Mouse (Mus musculus) lung, postnatal 0 days (tissue): ENCODE data around the gene Card11. TPM values are rescaled to one million over a fixed set of nuclear protein-coding genes. Genes with fewer than 3 reads are reported as not detected.

Experiments
- ATAC-seq: fragments of 200-750 bp; cut with Nextera tagmentation; 2 replicates; pipeline ENCODE4 v1.8.0; 2017; ENCODE audit warnings: moderate library complexity
- DNase-seq: peaks from one replicate; pipeline ENCODE4 v3.0.0-alpha.2; 2016; ENCODE audit warnings: low spot score
- H3K27ac ChIP-seq: fragments of 300-500 bp; sonication (generic); 2 replicates; pipeline ENCODE4 v1.5.1; 2014; ENCODE audit warnings: antibody characterized with exemption, mild to moderate bottlenecking, low read length, mixed read lengths
- H3K27me3 ChIP-seq: fragments of 300-500 bp; sonication (generic); replicated peaks from 2 replicates; pipeline ENCODE4 v1.6.1; 2014; ENCODE audit warnings: low read length, mixed read lengths; ENCODE audit not compliant: insufficient read depth
- H3K36me3 ChIP-seq: fragments of 300-500 bp; sonication (generic); 2 replicates; pipeline ENCODE4 v1.6.1; 2014; ENCODE audit warnings: low read length, mixed read lengths; ENCODE audit not compliant: insufficient read depth
- H3K4me1 ChIP-seq: fragments of 300-500 bp; sonication (generic); 2 replicates; pipeline ENCODE4 v1.6.1; 2014; ENCODE audit warnings: antibody characterized with exemption, low read depth, low read length, mixed read lengths; ENCODE audit not compliant: insufficient read depth
- H3K4me2 ChIP-seq: fragments of 300-500 bp; sonication (generic); replicated peaks from 2 replicates; pipeline ENCODE4 v1.6.1; 2014; ENCODE audit warnings: low read depth, mild to moderate bottlenecking, low read length, moderate library complexity, mixed read lengths
- H3K4me3 ChIP-seq: fragments of 300-500 bp; sonication (generic); 2 replicates; pipeline ENCODE4 v1.5.1; 2014; ENCODE audit warnings: low read depth, low read length
- H3K9ac ChIP-seq: fragments of 300-500 bp; sonication (generic); replicated peaks from 2 replicates; pipeline ENCODE4 v1.6.1; 2014; ENCODE audit warnings: low read depth, mild to moderate bottlenecking
- H3K9me3 ChIP-seq: fragments of 300-500 bp; sonication (generic); 2 replicates; pipeline ENCODE4 v1.6.1; 2016; ENCODE audit warnings: low read length, mixed read lengths
- CTCF ChIP-seq: IDR thresholded peaks from 2 replicates; pipeline ENCODE4 v1.5.1; 2016; ENCODE audit warnings: antibody characterized with exemption, mild to moderate bottlenecking
- EP300 ChIP-seq: IDR thresholded peaks from 2 replicates; pipeline ENCODE4 v1.6.1; 2016; ENCODE audit warnings: antibody characterized with exemption, mild to moderate bottlenecking, control low read depth
- WGBS: fragments of 180-500 bp; shearing (Covaris S2); extraction: QIAGEN DNeasy Blood & Tissue Kit; methylation state at CpG from one replicate; pipeline ENCODE4 v1.1.7; 2014; 5-methylcytosine and 5-hydroxymethylcytosine counted together
- polyA plus RNA-seq: library from polyadenylated mRNA; unstranded; fragments of >200 nt; fragmentation: Nextera tagmentation; extraction: Ambion mirVana; gene quantifications from 2 replicates; pipeline ENCODE4 v1.2.1, GENCODE M21; 2015

Card11 gene
- polyA plus RNA-seq, 1 experiment from 2014 or later, result 2.1 TPM

DNA sequence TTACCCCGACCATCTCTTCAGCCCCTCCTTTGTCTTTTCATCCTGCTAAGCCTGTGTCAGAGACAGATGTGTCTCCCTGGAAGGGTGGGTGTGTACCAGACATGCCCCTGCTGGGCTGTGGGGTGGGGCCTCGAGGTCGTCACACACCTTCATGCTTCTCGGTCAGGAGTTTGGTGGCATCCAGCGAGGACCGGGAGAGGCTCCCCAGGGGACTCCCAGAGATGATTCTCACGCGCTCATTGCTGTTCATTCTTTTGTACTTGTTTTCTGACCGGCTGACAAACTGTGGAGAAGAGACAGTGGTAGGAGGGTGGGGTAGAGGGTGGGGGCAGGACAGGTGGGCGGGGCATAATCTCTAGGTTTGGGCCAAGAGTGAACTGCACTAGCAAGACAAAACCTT is 120.2 kb downstream of the Card11 start:
- H3K9me3 ChIP-seq, result no peaks in the 10 kb centered on the region
- H3K4me3 ChIP-seq, result no peak overlapping the region
- WGBS, result 48% methylated on average over 10 of the region's 10 CpGs
- no peaks in the 10 kb centered on the region for H3K36me3 ChIP-seq
- ATAC-seq (no peak), DNase-seq (no peak)
- H3K9ac ChIP-seq, result no peak overlapping the region
- no peaks in the 10 kb centered on the region for H3K4me1 ChIP-seq
- no peaks in the 10 kb centered on the region for H3K27me3 ChIP-seq
- H3K27ac ChIP-seq, result no peak overlapping the region
- no peak overlapping the region for H3K4me2 ChIP-seq
- no peak for TF ChIP-seq EP300
- TF ChIP-seq CTCF, result no peak

DNA sequence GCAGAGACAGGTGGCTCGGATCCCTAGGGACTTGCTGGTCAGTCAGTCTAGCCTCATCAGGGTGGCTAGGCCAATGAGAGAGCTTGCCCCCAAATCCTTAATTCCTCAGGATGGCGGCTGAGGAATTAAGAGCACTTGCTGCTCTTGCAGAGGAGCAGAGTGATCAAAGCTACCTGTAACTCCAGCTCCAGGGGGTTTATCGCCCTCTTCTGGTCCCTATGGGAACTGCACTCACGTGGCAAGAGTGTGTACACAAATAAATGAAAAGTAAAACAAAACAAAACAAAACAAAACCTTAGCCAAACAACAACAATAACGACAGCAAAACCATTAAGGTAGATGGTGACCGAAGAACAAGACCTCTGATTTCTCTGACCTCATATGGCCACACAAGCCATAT is 121.7 kb downstream of the Card11 start:
- TF ChIP-seq CTCF (peak; percentile 47), EP300 (no peak)
- DNase-seq (no peak), ATAC-seq (no peak)
- Histone ChIP-seq H3K4me1 (peaks cover under 1% of the 10 kb centered on the region; the same call in 1 of the 2 replicates), H3K9me3 (no peaks in the 10 kb centered on the region), H3K9ac (no peak overlapping the region), H3K4me2 (no peak overlapping the region), H3K4me3 (no peak overlapping the region), H3K27me3 (no peaks in the 10 kb centered on the region), H3K36me3 (no peaks in the 10 kb centered on the region), H3K27ac (no peak overlapping the region)
- WGBS, result 63% methylated on average over 6 of the region's 6 CpGs

DNA sequence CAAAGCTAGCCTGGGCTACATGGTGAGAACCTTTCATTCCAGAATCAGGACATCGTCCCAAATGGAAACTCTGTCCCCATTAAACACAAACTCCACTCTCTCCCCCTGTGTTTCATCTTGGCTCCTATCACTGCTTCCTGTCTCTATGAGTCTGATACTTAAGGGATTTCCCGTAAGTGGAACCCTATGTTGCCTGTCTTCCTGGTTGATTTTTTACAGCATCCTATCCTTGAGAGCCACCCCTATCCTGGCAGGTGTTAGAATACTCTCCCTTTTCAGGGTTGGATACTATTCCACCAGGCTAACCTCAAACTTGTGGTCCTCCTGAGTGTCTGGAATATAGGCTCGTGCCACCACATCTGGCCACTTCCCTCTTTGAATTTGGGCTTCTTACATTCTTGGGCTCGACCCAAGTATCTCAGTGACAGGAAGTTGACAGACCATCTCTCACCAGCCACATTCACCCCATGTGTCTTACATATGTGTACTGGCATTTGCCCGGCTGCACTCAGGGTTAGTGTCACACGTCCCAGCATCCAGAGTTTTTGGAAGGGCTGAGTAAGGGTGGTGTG is 126.6 kb downstream of the Card11 start:
- Histone ChIP-seq H3K27me3 (no peaks in the 10 kb centered on the region), H3K4me3 (no peak overlapping the region), H3K4me1 (peaks cover 7% of the 10 kb centered on the region; the same call in 1 of the 2 replicates), H3K36me3 (no peaks in the 10 kb centered on the region), H3K27ac (no peak overlapping the region), H3K9ac (no peak overlapping the region), H3K4me2 (no peak overlapping the region), H3K9me3 (no peaks in the 10 kb centered on the region)
- TF ChIP-seq EP300, result no peak
- TF ChIP-seq CTCF, result no peak
- WGBS, result 54% methylated on average over 6 of the region's 6 CpGs
- DNase-seq (no peak), ATAC-seq (no peak)

DNA sequence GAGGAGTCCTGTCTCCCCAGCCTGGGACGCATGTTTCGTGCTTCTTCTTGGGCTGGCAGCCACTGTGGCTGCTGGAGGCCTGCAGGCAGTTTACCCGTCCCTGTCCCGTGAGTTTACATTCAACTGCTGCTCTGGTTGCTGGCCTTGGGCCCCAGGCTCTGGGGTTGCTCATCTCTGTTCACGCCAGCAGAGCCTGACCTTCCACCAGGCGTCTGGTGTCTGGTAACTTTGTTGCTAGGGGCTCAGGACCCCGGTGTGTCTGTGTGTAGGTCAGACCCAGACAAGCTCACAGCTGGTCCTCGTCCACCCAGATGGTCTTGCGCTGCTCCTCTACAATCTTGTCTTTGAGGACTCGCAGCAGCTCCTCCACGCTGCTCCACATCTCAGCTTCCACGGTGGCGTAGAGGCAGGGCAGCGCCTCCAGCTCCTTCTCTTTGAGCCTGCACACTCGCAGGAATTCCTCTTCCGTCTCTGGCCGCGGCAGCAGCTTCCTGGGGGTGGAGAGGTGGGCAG is 127.3 kb downstream of the Card11 start:
- H3K36me3 ChIP-seq, result no peaks in the 10 kb centered on the region
- H3K9me3 ChIP-seq, result no peaks in the 10 kb centered on the region
- ATAC-seq, result peak; percentile 43
- no peak for DNase-seq
- peaks cover 7% of the 10 kb centered on the region; the same call in 1 of the 2 replicates for H3K4me1 ChIP-seq
- no peak overlapping the region for H3K27ac ChIP-seq
- WGBS, result 10% methylated on average over 18 of the region's 18 CpGs
- no peak overlapping the region for H3K4me3 ChIP-seq
- H3K9ac ChIP-seq, result no peak overlapping the region
- peak overlapping the region; percentile 35; the same call in 1 of the 2 replicates for H3K4me2 ChIP-seq
- H3K27me3 ChIP-seq, result no peaks in the 10 kb centered on the region
- no peak for TF ChIP-seq EP300
- TF ChIP-seq CTCF, result peak; percentile 2; the same call in 1 of the 2 replicates

DNA sequence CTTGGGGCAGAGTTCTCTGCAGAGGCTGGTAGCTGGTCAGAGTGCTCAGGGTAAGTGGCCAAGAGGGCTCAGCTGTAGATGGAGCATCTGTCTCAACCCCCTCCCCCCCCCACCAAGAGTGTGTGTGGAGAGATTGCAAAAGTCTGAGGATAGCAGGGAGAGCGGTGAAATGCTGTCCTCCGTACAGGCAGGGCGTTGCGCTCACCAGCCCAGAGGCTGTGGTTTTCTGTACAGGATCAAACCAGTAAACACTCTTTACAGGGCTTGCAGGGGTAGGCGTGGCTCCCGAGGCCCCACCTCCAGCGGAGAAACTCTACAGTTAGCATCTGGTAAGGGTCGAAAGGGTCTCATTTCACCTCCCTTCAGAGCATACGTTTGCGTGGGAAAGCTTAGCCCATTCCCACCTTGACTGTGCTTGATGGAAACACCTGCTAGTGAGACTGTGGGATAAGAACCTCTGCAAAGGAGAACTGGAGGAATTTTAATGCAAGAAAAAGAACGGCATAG is 127.8 kb downstream of the Card11 start:
- no peaks in the 10 kb centered on the region for H3K36me3 ChIP-seq
- TF ChIP-seq EP300 (no peak), CTCF (no peak)
- ATAC-seq, result no peak
- no peak overlapping the region for H3K4me3 ChIP-seq
- H3K9me3 ChIP-seq, result no peaks in the 10 kb centered on the region
- peak overlapping the region; percentile 35; the same call in 1 of the 2 replicates for H3K4me2 ChIP-seq
- H3K27ac ChIP-seq, result no peak overlapping the region
- no peaks in the 10 kb centered on the region for H3K27me3 ChIP-seq
- DNase-seq, result peak; percentile 18
- peaks cover 7% of the 10 kb centered on the region; the same call in 1 of the 2 replicates for H3K4me1 ChIP-seq
- whole genome bisulfite sequencing, result 17% methylated on average over 11 of the region's 11 CpGs
- no peak overlapping the region for H3K9ac ChIP-seq

DNA sequence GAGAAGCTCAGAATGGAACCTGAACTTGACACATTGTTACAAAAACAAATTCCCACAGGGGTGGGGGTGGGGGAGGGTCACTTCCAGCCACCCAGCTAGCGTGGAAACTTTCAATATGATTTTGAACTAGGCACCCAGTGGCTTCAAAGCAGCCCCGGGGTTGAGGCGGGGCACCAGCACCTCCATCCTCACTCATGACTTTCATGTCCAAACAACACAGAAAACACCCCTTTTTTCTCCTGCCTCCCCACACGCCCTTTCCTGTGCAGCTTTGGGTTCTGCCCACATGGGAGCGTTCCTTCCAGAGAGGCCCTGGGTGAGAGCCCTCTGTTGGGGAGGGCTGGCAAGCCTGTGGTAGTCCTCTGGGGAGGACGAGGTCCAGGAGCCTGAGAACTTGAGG is 129.1 kb downstream of the Card11 start:
- 57% methylated on average over 6 of the region's 6 CpGs for whole genome bisulfite sequencing
- no peak for DNase-seq
- no peak for TF ChIP-seq EP300
- no peak for TF ChIP-seq CTCF
- Histone ChIP-seq H3K9ac (no peak overlapping the region), H3K9me3 (no peaks in the 10 kb centered on the region), H3K27ac (no peak overlapping the region), H3K27me3 (no peaks in the 10 kb centered on the region), H3K4me3 (no peak overlapping the region), H3K4me2 (no peak overlapping the region), H3K36me3 (no peaks in the 10 kb centered on the region), H3K4me1 (peaks cover 7% of the 10 kb centered on the region; the same call in 1 of the 2 replicates)
- no peak for ATAC-seq
